Mouse (Mus musculus) liver, postnatal 0 days (tissue): ENCODE results near the gene Slc6a11.

Source experiments
- CTCF ChIP-seq: sonication (generic); IDR thresholded peaks from 2 replicates; pipeline ENCODE4 v1.5.1; 2016; ENCODE audit warnings: antibody characterized with exemption, low read depth
- EP300 ChIP-seq: IDR thresholded peaks from 2 replicates; pipeline ENCODE4 v1.6.1; 2016; ENCODE audit warnings: antibody characterized with exemption, low read depth, mild to moderate bottlenecking

GRCm38 (mm10) chr6:114257762-114258361 is 126.8 kb downstream of the Slc6a11 start:
- TF ChIP-seq CTCF = no peak
- TF ChIP-seq EP300 = no peak
